Mouse (Mus musculus) spleen, adult 2 months (tissue): ENCODE measurements around the gene Wdfy3.

Source experiments
- CTCF ChIP-seq: fragments of 200-500 bp; IDR thresholded peaks from 2 replicates; pipeline ENCODE4 v1.5.1; 2011; ENCODE audit warnings: mild to moderate bottlenecking, inconsistent platforms; ENCODE audit not compliant: insufficient read depth, insufficient read length, insufficient replicate concordance; ENCODE audit errors: extremely low read depth
- POLR2A ChIP-seq: fragments of 200-500 bp; IDR thresholded peaks from 2 replicates; pipeline ENCODE4 v1.6.1; 2011; ENCODE audit warnings: low read depth, low read length, inconsistent platforms

DNA sequence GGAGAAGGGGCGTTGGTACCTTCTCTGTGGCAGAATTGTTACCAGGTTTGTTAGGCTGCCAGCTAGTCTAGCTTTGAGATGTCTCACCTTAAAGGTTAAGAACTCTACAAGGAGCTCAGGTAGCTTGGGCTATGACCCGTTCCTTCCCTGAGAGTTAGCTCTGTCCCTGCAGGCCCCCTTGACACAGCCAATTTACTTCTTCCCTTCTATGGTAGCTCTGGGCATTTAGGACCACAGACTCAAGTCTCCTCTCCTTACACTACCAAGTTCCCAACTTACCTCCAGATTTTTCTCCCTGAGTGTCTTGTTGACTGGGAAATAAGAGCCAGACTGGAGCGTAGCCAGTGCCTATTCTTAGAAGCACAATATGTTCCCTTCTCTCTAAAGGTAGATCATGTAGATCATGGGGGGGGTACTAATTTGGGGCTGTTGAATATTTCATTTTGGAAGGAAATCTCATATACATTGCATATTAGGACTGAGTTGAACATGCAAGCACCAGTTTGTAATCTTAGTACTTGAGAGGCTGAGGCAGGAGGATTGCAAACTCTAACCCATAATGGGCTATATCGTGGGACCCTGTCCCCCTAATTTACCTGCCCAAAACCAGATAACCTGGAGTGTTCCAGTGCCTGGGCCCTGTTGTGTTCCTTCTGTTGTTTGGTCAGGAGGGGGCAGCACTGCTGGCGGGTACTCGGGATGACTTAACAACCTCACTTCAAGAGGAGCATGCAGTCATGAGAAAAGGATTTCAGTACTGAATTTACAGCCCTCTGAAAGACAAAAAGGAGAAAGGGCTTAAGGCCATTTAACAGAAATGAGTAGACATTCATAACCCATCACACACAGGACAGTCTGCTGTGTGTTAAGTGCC lies 258.2 kb downstream of the Wdfy3 start:
- TF ChIP-seq CTCF: no peak
- no peak for TF ChIP-seq POLR2A
